Mouse (Mus musculus): Measurements from ENCODE around the gene Rdm1.

The Rdm1 gene

DNA sequence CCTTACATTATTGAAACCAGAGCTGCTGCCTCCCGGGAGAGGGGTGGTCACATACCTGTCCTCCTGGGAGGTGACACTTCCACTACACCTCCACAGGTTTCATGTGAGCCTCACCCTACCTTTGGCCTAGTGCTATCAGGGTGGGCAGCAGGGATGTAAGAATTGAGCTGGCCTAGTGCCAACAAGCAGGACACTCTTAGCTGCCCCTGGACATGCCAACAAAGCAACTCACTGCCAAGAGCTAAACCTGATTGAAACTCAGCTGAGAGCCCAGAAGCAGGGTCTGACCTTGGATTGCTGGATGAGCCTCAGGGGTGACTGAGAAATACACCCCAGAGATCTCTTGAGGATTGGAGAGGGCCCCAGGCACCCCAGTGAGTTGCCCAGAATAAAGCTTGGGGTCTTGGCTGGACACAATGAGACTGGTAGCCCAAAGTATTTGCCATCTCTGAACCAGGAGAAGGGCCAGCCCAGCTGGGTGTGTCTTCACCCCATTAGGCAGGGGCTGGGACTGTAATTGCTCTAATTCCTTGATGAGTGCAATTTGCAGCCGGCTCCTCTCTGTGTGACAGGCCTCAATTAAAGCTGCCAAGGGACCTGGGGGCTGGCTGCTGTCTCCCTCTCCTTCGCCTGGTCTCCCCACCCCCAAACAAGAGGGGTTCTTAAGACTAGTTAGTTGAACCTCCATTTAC lies 53.8 kb downstream of the Rdm1 start:
- DNase-seq (ENCODE audit: low spot score in 2 of 2), result no peak

DNA sequence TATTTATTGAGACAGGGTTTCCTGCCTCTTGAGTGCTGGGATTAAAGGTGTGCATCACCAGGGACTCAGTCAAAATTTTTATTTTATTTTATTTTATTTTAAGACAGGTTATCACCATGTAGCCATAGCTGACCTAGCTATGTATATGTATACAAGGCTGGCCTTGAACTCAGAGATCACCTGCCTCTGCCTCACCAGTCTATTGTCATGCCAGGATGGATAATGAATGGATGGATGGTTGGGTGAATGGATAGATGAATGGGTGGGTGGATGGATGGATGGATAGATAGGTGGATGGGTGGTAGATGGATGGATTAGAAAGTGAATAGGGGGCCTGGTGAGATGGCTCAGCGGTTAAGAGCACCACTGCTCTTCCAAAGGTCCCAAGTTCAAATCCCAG lies 55.0 kb downstream of the Rdm1 start:
- DNase-seq (ENCODE audit: low spot score in 2 of 2), result no peak

DNA sequence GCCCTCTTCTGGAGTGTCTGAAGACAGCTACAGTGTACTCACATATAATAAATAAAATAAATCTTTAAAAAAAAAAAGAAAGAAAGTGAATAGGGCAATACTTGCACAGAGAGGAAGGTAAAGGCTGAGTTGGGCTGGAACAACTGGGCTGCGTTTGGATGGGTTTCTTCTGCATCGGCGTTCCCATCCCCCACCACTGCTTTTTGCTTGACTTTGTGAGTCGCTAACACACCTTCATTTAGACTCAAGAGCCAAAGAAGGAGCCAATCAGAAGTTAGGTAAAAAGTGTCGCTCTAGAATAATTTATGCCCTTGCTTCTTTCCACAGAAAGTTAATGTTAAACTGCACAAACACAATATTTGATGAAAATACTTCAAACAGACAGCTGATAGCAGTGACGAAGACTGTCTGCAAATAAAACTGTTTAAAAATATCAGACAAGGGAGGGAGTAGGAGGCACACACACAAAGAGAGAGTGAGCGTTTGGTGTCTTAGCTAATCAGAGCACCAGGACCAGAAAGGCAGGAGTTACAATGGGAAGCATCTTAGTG lies 55.5 kb downstream of the Rdm1 start:
- DNase-seq (ENCODE audit: low spot score in 2 of 2), result no peak

All from thymus, postnatal 10 days (tissue).